Mouse (Mus musculus) left cerebral cortex, adult 9 months (tissue): ENCODE measurements at regions not wholly inside any gene's neighbourhood (a gene's known extent, or its start where the extent isn't known, plus 50 kb on each side); places are given as distances from the start of the nearest gene placed in this dataset.

ENCODE experiments used
- DNase-seq, 2 experiments: peaks; one replicate each; pipeline ENCODE4 v3.0.0; 2022; ENCODE audit warnings: low spot score in 2 of 2

DNA sequence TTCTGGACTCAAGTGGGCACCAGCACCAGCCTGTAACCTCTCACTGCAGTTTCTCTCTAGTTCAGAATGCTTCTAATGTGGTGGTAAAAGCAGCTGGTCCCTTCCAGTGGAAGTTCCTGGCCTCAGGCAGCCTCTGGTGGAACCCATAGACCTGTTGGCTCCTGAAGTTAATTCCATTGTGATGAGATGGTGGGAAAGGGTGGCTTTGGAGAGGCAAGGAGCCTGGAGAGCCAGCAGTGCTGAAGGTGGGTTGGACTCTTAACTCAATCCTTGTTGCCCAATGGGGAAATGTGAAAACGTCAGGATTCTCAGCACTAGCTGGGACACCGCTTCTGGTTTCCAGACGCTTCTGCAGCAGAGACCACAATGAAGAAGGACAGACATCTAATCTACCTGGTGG lies 210.9 kb downstream of the Opa1 start:
- no peak for DNase-seq

DNA sequence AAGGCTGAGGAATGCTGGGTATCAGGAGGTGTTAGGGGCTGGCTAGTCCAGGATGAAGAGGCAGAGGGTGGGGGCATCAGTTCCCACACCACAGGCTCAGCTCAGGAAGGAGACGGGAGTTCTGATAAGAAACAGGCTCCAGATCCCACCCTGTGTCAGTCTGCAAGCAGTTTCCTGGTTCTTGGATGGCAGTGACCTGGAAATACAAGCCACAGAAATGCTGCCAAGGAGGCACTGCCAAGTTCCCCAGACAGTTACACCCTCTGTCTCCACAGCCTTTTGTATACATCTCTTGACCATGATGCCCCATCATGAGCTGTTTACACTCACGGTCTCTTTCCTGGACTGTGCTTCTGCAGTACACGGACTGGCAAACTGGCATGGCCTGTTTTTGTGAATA lies 220.1 kb downstream of the Opa1 start:
- no peak for DNase-seq

- DNase-seq: no peak
These were observed 220.8 kb downstream of the Opa1 start for GRCm38 (mm10) chr16:29799893-29800292.

- no peak for DNase-seq
These were observed 221.3 kb downstream of the Opa1 start for GRCm38 (mm10) chr16:29800457-29800856.

GRCm38 (mm10) chr16:29802085-29802484 lies 223.0 kb downstream of the Opa1 start:
- DNase-seq: no peak

- no peak for DNase-seq
These were observed 223.5 kb downstream of the Opa1 start for GRCm38 (mm10) chr16:29802603-29803002.

DNA sequence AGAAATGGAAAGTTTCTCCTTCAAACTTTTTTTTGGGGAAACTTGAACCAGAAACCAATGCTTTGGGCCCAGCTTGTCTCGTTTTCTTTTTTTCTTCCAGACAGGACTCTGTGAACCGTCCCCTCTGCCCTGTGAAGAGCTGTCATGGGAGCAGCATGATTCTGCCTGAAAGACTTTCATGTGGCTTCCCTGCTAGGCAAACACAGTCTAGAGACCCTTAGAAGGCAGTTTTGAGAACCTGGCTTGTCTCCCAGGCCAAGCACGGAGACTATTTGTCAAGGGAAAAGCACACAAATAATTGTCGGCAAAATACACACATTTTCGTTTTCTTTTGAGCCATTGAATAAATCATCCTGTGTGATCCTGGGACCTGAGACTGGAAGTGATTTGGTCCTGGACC lies 228.7 kb downstream of the Opa1 start:
- DNase-seq: no peak

GRCm38 (mm10) chr16:29808851-29809250 lies 229.7 kb downstream of the Opa1 start:
- no peak for DNase-seq

- peak in 1 of 2 experiments; percentile 68 for DNase-seq
These were observed 234.4 kb downstream of the Opa1 start for GRCm38 (mm10) chr16:29813411-29814038.

DNA sequence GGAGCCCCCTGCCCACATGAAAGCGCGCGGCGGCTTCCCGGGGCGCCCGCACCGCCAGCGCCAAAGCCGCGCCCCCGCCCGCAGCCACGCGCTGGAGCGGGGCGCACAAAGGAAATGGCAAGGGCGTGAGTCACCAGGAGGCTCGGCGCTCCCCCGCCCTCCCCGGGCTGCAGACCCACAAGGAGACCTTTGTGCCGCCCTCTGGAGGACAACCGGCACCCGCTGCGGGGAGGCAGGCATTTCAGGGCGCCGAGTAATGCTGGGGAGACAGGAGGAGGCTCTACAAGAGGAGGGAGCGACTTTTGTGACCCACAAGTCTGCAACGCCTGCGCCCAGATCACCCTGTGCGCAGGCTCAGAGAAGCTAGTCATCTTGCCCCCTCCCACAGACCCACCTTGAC lies 234.9 kb downstream of the Opa1 start:
- DNase-seq: peak; percentile 40 to 82

GRCm38 (mm10) chr16:29814655-29815054 lies 235.5 kb downstream of the Opa1 start:
- no peak for DNase-seq

GRCm38 (mm10) chr16:29815200-29815599 lies 236.1 kb downstream of the Opa1 start:
- no peak for DNase-seq

- DNase-seq: no peak
These were observed 236.7 kb downstream of the Opa1 start for GRCm38 (mm10) chr16:29815632-29816337.

GRCm38 (mm10) chr16:29816681-29817369 lies 237.7 kb downstream of the Opa1 start:
- DNase-seq: peak; percentile 66 to 91

- no peak for DNase-seq
These were observed 239.8 kb downstream of the Opa1 start for GRCm38 (mm10) chr16:29818807-29819440.

- no peak for DNase-seq
These were observed 241.6 kb downstream of the Opa1 start for GRCm38 (mm10) chr16:29820704-29821103.

GRCm38 (mm10) chr16:29822110-29822509 lies 242.1 kb upstream of the Hes1 start:
- DNase-seq: no peak

DNA sequence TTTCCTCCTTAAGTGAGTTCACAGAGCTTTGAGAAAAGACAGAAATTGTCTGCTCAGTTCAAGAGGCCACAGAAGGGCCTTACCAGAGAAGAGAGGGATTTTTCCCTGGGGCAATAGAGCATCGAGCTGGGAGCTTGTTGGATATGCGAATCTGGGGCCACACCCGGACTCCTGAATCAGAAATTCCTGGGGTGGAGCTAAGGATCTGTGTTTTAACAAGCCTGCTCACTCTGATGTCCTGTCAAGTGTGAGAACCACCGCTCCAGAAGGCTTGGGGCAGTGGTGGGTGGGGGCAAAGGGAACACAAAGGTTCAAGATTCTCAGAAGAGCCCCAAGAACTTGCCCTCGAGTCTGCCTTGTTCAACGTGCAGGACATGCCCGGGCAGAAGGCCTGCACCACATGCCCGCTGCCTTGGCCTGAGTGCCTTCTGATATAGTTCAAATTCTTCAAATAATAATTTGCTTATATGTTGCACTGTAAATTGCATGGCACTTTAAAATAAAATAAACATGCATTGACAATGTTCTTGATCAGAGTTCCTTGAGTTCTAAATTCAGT lies 241.3 kb upstream of the Hes1 start:
- DNase-seq: no peak

- DNase-seq: no peak
These were observed 237.3 kb upstream of the Hes1 start for GRCm38 (mm10) chr16:29826927-29827326.

DNA sequence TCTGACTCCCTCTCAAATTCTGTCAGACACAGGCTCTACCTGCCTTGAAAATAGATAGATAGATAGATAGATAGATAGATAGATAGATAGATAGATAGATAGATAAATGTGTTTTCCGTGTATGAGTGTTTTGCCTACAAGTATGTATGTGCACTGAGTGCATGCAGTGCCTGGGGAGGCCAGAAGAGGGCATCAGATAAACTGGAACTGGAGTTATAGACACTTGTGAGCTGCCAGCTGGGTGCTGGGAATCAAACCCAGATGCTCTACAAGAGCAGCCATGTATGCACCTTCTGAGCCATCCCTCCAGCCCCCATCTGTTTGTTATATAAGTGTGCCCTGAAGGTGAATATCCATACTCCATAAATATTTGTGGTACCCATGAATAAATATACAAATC lies 236.4 kb upstream of the Hes1 start:
- DNase-seq: no peak

DNA sequence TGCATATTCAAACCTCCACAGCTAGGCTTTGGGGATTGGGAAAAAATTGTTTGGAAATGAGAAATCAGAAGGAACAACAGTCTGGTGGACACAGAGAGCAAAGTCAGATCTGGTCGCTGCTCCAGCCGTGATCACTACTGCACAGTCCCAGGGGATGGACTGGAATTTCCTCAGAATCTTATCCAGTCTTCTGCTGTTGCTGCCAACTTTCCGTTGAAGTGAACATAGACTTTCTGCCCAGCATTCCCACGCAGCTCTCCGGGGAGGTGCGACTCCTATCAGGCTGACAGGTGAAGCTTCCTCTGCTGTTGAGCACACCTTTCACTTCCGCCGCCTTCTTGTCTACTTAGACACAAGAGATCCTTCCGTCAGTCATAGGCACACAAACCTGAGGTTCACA lies 234.7 kb upstream of the Hes1 start:
- DNase-seq: no peak

GRCm38 (mm10) chr16:29830101-29830500 lies 234.1 kb upstream of the Hes1 start:
- DNase-seq: peak in 1 of 2 experiments; percentile 56
